Mouse (Mus musculus): ENCODE results near the gene Gm2431. TPM values are rescaled to one million over a fixed set of nuclear protein-coding genes. Genes with fewer than 3 reads are reported as not detected.
"Not testable (repeated sequence)": the region's sequence is repeated elsewhere in the genome, so short reads cannot be mapped to it uniquely, and the experiment has no call there.

Gene Gm2431
- total RNA-seq (2014; fragmentation: Nextera tagmentation) (not detected in 2 replicates), total RNA-seq (2017) (not detected in 2 replicates)

- ATAC-seq (replicated peaks; ENCODE audit: low FRiP score, low TSS enrichment, poor library complexity, severe bottlenecking) = not testable (repeated sequence)
Measured at GRCm38 (mm10) chr7:142258254-142258653, at the start of gene Gm2431. Gm2431 (minus strand) TSS chr7:142258354.

DNA sequence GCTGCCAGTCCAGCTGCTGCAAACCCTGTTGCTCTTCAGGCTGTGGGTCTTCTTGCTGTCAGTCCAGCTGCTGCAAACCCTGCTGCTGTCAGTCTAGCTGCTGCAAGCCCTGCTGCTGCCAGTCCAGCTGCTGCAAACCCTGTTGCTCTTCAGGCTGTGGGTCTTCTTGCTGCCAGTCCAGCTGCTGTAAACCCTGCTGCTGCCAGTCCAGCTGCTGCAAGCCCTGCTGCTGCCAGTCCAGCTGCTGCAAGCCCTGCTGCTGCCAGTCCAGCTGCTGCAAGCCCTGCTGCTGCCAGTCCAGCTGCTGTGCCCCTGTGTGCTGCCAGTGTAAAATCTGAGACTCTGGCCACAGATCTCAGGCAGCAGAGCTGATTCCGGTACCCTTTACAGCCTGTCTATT, 45.8 kb upstream of the Gm2431 start:
- not testable (repeated sequence) for ATAC-seq (replicated peaks; ENCODE audit: low FRiP score, low TSS enrichment, poor library complexity, severe bottlenecking)

- ATAC-seq (replicated peaks; ENCODE audit: low FRiP score, low TSS enrichment, poor library complexity, severe bottlenecking) = no peak
Measured at GRCm38 (mm10) chr7:142303249-142303648, 45.1 kb upstream of the Gm2431 start, which contains the start of gene Krtap5-4. Krtap5-4 (plus strand) TSS chr7:142303549.

GRCm38 (mm10) chr7:142297018-142297417, 38.9 kb upstream of the Gm2431 start, which contains the start of gene Krtap5-1:
Krtap5-1 (minus strand) TSS chr7:142297118.
- ATAC-seq (replicated peaks; ENCODE audit: low FRiP score, low TSS enrichment, poor library complexity, severe bottlenecking) = not testable (repeated sequence)

GRCm38 (mm10) chr7:142296108-142296507, 38.0 kb upstream of the Gm2431 start:
- ATAC-seq (replicated peaks; ENCODE audit: low FRiP score, low TSS enrichment, poor library complexity, severe bottlenecking) = not testable (repeated sequence)

DNA sequence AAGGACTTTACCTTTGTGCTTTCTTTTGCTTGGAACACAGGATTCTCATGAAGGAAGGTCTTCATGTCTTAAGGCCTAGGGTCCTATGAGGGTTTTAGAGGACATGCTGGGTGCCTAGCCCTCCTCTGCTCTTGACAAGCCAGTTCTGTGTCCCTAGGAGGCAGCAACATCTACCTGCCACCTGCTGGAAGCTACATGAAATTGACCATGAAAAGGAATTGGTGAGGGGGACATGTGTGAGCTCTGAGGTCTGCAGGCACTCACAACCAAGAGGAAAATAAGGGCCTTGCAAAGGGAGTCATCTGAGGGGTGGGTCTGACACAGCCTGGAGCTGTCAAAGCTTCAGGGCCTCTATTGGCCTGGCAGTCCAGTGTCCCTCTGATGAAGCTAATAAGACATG, 37.3 kb upstream of the Gm2431 start:
- ATAC-seq (replicated peaks; ENCODE audit: low FRiP score, low TSS enrichment, poor library complexity, severe bottlenecking) = 0 out of 2 replicates have a peak, but pooled peaks have one; percentile 43

GRCm38 (mm10) chr7:142293851-142294250, 35.7 kb upstream of the Gm2431 start:
- peak; percentile 92 for ATAC-seq (replicated peaks; ENCODE audit: low FRiP score, low TSS enrichment, poor library complexity, severe bottlenecking)

DNA sequence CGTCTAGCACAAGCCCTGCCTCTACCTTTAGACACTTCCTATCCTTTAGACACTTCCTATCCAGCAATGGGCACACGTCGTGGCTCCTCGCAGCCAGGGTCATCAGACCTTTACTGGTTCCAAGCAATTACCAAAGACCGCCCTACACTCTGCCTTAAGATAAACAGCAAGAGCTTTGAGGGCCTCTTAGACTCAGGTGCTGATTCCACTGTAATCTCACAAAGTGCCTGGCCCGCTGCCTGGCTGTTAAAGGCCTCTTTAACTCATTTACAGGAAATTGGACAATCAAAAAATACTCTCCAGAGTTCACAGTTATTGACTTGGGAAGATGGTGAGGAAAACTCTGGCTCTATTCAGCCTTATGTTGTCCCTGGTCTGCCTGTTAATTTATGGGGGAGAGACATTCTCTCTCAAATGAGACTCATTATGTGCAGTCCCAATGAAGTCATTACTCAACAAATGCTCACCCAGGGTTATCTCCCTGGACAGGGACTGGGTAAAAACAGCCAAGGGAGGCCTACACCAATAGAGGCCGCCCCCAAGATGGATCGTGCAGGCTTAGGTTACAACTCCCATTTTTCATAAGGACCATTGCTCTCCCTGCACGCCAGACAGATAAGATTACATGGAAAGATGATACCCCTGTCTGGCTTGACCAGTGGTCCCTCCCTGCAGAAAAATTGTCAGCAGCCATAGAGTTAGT, 27.9 kb upstream of the Gm2431 start:
- not testable (repeated sequence) for ATAC-seq (replicated peaks; ENCODE audit: low FRiP score, low TSS enrichment, poor library complexity, severe bottlenecking)

DNA sequence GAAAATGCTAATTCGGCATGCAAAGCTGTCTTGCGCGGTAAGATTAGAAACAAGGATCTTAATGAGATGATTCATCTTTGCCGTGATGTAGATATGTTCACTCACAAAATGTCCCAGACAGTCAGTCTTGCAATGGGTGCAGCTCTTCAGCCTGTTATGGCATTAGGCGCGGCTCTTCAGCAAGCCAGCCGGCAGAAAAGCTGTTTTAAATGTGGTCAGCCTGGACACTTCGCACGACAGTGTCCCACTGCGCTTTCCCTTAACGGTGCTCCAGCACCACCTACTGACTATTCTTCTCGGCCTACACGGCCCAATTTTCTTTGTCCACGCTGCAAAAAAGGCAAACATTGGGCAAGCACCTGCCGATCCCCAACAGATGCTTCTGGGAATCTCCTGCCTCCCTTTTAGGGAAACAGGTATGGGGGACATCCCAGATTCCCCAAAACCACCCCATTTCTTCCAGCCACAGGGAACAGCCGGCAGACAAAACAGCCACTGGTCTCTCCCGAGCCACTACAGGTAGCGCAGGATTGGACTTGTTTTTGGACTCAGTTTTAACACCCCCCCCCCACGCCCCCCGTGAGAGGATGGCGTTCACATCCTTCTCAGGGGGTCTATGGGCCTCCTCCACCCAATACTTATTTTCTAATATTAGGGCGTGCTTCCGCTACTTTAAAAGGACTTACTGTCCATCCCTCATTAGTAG, 27.1 kb upstream of the Gm2431 start:
- peak; percentile 51 for ATAC-seq (replicated peaks; ENCODE audit: low FRiP score, low TSS enrichment, poor library complexity, severe bottlenecking)

- ATAC-seq (replicated peaks; ENCODE audit: low FRiP score, low TSS enrichment, poor library complexity, severe bottlenecking) = peak; percentile 70
Measured at GRCm38 (mm10) chr7:142284615-142285080, 26.5 kb upstream of the Gm2431 start.

- ATAC-seq (replicated peaks; ENCODE audit: low FRiP score, low TSS enrichment, poor library complexity, severe bottlenecking) = peak; percentile 86
Measured at GRCm38 (mm10) chr7:142284023-142284591, 26.0 kb upstream of the Gm2431 start.

DNA sequence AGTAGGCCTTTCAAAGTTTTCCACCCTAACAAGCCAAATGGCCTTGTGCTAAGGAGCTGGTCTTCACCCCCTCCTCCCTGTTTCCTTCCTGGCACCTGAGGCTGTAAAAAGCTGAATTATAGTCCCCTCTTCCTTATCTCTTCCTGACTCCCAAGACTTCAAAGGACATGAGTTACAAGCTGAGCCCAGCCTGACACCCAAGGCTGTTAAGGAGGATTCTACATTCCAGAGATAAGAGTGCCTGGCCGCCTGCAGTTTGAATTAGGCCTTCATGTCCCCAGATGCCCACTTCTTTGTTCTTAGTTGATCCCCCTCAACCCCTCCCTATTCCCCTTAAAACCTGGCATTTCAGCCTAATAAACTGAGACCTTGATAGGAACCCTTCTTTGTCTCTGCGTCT, 24.7 kb upstream of the Gm2431 start:
- not testable (repeated sequence) for ATAC-seq (replicated peaks; ENCODE audit: low FRiP score, low TSS enrichment, poor library complexity, severe bottlenecking)

- not testable (repeated sequence) for ATAC-seq (replicated peaks; ENCODE audit: low FRiP score, low TSS enrichment, poor library complexity, severe bottlenecking)
Measured at GRCm38 (mm10) chr7:142279291-142279690, 21.1 kb upstream of the Gm2431 start.

DNA sequence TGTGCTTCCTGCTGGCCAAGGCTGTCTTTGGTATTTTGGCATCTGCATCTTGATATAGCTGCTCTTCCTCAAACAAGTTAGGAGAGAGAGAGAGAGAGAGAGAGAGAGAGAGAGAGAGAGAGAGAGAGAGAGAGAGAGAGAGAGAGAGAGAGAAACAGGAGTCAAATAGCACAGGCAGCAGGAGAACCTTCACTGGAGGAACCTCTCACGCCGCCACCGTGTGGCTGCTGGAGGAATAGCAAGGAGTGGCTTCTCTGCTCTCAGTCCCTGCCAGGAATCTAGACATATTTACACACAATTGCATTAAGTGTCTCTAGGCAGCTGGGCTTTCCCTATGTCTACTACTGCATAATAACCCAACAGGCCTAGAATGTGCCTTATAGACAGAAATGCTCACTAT, 20.0 kb upstream of the Gm2431 start:
- ATAC-seq (replicated peaks; ENCODE audit: low FRiP score, low TSS enrichment, poor library complexity, severe bottlenecking) = peak; percentile 86

DNA sequence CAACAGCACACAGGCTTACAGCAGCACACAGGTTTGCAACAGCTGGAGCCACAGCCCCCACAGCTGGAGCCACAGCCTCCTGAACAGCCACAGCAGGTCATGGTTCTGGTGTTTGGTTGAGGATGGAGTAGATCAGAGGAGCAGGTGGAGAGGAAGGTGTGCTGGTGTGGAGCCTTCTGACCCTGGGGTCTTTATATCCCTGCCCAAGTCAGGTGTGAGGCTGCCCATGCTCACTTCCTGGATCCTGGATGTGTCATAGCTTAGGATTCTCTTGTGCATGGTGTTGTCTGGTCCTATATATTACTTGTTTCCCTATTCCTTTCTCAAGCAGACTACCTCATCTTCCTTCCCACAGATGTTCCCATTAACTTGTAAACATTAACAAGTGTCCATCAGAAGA, 16.1 kb upstream of the Gm2431 start, which contains the start of gene Gm4559:
TSS of gene Gm4559 (minus strand) at position 101 of the 400 bp plus-strand sequence.
- ATAC-seq (replicated peaks; ENCODE audit: low FRiP score, low TSS enrichment, poor library complexity, severe bottlenecking) = not testable (repeated sequence)

- peak; percentile 77; the same call in 1 of the 2 replicates for ATAC-seq (replicated peaks; ENCODE audit: low FRiP score, low TSS enrichment, poor library complexity, severe bottlenecking)
Measured at GRCm38 (mm10) chr7:142255517-142255916, 2.6 kb downstream of the Gm2431 start.

DNA sequence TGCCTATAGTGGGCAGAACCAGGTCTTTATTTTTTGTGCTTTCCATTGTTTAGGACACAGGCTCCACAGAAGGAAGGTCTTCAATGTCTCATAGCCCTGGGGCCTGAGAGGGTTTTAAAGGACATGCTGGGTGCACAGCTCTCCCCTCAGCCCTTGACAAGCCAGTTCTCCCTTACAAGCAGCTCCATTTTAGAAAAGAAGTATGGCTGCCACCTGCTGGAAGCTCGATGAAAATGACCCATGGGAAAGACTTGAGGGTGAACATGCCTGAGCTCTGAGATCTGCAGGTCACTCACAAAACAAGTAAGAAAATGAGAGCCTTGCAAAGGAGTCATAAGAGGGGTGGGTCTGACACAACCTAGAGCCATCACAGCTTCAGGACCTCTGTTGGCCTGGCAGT, 8.3 kb downstream of the Gm2431 start:
- peak; percentile 71 for ATAC-seq (replicated peaks; ENCODE audit: low FRiP score, low TSS enrichment, poor library complexity, severe bottlenecking)

DNA sequence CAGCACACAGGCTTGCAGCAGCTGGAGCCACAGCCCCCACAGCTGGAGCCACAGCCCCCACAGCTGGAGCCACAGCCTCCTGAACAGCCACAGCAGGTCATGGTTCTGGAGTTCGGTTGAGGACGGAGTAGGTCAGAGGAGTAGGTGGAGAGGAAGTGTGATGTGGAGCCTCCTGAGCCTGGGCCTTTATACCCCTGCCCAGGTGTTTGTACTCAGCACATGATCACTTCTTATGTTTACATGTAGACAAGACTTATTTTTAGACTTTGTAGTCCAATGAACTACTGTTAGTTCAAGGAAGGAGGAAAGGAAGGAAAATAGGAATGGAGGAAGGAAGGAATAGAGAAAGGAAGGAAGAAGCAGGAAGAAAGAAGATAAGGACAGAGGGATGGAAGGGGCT, 17.2 kb downstream of the Gm2431 start, which contains the start of gene Gm40460:
TSS of gene Gm40460 (minus strand) at position 101 of the 400 bp plus-strand sequence.
- ATAC-seq (replicated peaks; ENCODE audit: low FRiP score, low TSS enrichment, poor library complexity, severe bottlenecking) = no peak

GRCm38 (mm10) chr7:142231540-142231939, 26.6 kb downstream of the Gm2431 start:
- ATAC-seq (replicated peaks; ENCODE audit: low FRiP score, low TSS enrichment, poor library complexity, severe bottlenecking) = no peak

DNA sequence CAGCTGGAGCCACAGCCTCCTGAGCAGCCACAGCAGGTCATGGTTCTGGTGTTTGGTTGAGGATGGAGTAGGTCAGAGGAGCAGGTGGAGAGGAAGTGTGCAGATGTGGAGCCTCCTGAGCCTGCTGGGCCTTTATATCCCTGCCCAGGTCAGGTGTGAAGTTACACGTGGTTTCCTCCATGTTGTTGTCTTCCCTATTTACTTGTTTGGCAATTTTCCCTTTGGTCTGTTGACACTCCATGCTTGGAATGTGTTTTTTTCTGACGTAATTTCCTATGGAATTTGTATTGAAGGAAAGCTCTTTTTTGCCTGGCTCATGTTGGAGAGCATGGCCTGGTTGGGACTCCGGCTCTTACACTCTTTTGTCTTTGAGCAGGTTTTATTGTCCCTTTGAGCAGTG, 28.3 kb downstream of the Gm2431 start, which contains the start of gene Krtap5-5:
TSS of gene Krtap5-5 (minus strand) at position 101 of the 400 bp plus-strand sequence.
- not testable (repeated sequence) for ATAC-seq (replicated peaks; ENCODE audit: low FRiP score, low TSS enrichment, poor library complexity, severe bottlenecking)
